Mouse (Mus musculus): Measurements from ENCODE around the gene Acan.

Acan gene

GRCm38 (mm10) chr7:79139328-79139824, 86.1 kb downstream of the Acan start:
- no peak for DNase-seq (ENCODE audit: low spot score in 2 of 2)

- no peak for DNase-seq (ENCODE audit: low spot score in 2 of 2)
These were observed 86.8 kb downstream of the Acan start for GRCm38 (mm10) chr7:79139891-79140591.

GRCm38 (mm10) chr7:79140897-79141296, 87.6 kb downstream of the Acan start:
- peak; percentile 70 to 81 for DNase-seq (ENCODE audit: low spot score in 2 of 2)

- no peak for DNase-seq (ENCODE audit: low spot score in 2 of 2)
These were observed 93.9 kb downstream of the Acan start for GRCm38 (mm10) chr7:79147011-79147837.

- no peak for DNase-seq (ENCODE audit: low spot score in 2 of 2)
These were observed 94.8 kb downstream of the Acan start for GRCm38 (mm10) chr7:79147931-79148653.

- peak; percentile 85 to 89 for DNase-seq (ENCODE audit: low spot score in 2 of 2)
These were observed 95.5 kb downstream of the Acan start, which contains the start of gene Mfge8 for GRCm38 (mm10) chr7:79148711-79149266. Mfge8 (minus strand) TSS chr7:79149060.

GRCm38 (mm10) chr7:79149522-79149921, 96.2 kb downstream of the Acan start:
- DNase-seq (ENCODE audit: low spot score in 2 of 2): no peak

GRCm38 (mm10) chr7:79159406-79159805, 106.1 kb downstream of the Acan start:
- DNase-seq (ENCODE audit: low spot score in 2 of 2): no peak

All from urinary bladder, postnatal 4 days (tissue).